Mouse (Mus musculus): ENCODE data around the gene Myt1l. TPM values are rescaled to one million over a fixed set of nuclear protein-coding genes. Genes with fewer than 3 reads are reported as not detected.
A peak's percentile ranks its signal among the peaks of the same experiment; 100 is the strongest.

Gene Myt1l
- total RNA-seq, 4 experiments from 2014 or later = 0.06 TPM; not detected in 3

GRCm38 (mm10) chr12:29953999-29954398 lies 425.8 kb downstream of the Myt1l start:
- DNase-seq (ENCODE audit: low spot score) = peak; percentile 54

- no peak for DNase-seq (ENCODE audit: low spot score)
Observed at GRCm38 (mm10) chr12:29954464-29954863, 426.3 kb downstream of the Myt1l start.

GRCm38 (mm10) chr12:29956969-29957368 lies 428.8 kb downstream of the Myt1l start:
- no peak for DNase-seq (ENCODE audit: low spot score)

GRCm38 (mm10) chr12:29958637-29959036 lies 430.5 kb downstream of the Myt1l start:
- no peak for DNase-seq (ENCODE audit: low spot score)

GRCm38 (mm10) chr12:29961041-29961440 lies 432.9 kb downstream of the Myt1l start:
- DNase-seq (ENCODE audit: low spot score) = no peak

GRCm38 (mm10) chr12:29965016-29965415 lies 436.8 kb downstream of the Myt1l start:
- DNase-seq (ENCODE audit: low spot score) = no peak

GRCm38 (mm10) chr12:29971795-29972464 lies 443.7 kb downstream of the Myt1l start:
- no peak for DNase-seq (ENCODE audit: low spot score)

GRCm38 (mm10) chr12:29972533-29972932 lies 444.3 kb downstream of the Myt1l start:
- DNase-seq (ENCODE audit: low spot score) = peak; percentile 19

All from heart, adult 8-10 months (tissue).